Mouse (Mus musculus) intestine, embryonic 15.5 days (tissue): ENCODE results near the gene Crybb3. TPM values are rescaled to one million over a fixed set of nuclear protein-coding genes. Genes with fewer than 3 reads are reported as not detected.

Experiments
- ATAC-seq: fragments of 200-750 bp; cut with Nextera tagmentation; 2 replicates; pipeline ENCODE4 v1.8.0; 2017; ENCODE audit warnings: moderate TSS enrichment, moderate library complexity
- H3K27ac ChIP-seq: fragments of 300-500 bp; sonication (generic); 2 replicates; pipeline ENCODE4 v1.5.1; 2015; ENCODE audit warnings: mild to moderate bottlenecking, inconsistent platforms
- H3K27me3 ChIP-seq: fragments of 300-500 bp; sonication (generic); replicated peaks from 2 replicates; pipeline ENCODE4 v1.6.1; 2015; ENCODE audit warnings: inconsistent platforms
- H3K36me3 ChIP-seq: fragments of 300-500 bp; sonication (generic); 2 replicates; pipeline ENCODE4 v1.6.1; 2015; ENCODE audit warnings: inconsistent platforms
- H3K4me1 ChIP-seq: fragments of 300-500 bp; sonication (generic); replicated peaks from 2 replicates; pipeline ENCODE4 v1.6.1; 2015; ENCODE audit warnings: inconsistent platforms
- H3K4me2 ChIP-seq: fragments of 300-500 bp; sonication (generic); replicated peaks from 2 replicates; pipeline ENCODE4 v1.6.1; 2015; ENCODE audit warnings: mild to moderate bottlenecking, inconsistent platforms
- H3K4me3 ChIP-seq: fragments of 300-500 bp; sonication (generic); replicated peaks from 2 replicates; pipeline ENCODE4 v1.5.1; 2015; ENCODE audit warnings: inconsistent platforms
- H3K9ac ChIP-seq: fragments of 300-500 bp; sonication (generic); 2 replicates; pipeline ENCODE4 v1.6.1; 2015; ENCODE audit warnings: inconsistent platforms
- H3K9me3 ChIP-seq: fragments of 300-500 bp; sonication (generic); 2 replicates; pipeline ENCODE4 v1.6.1; 2016; ENCODE audit warnings: inconsistent platforms
- WGBS: fragments of 180-500 bp; shearing (Covaris S2); methylation state at CpG from one replicate; pipeline ENCODE4 v1.1.7; 2015; 5-methylcytosine and 5-hydroxymethylcytosine counted together
- polyA plus RNA-seq: library from polyadenylated mRNA; unstranded; fragments of >200 nt; fragmentation: Nextera tagmentation; extraction: Ambion mirVana; gene quantifications from 2 replicates; pipeline ENCODE4 v1.2.1, GENCODE M21; 2015

Gene Crybb3
- polyA plus RNA-seq, 1 experiment from 2014 or later, result 0.36 TPM

GRCm38 (mm10) chr5:113038601-113039000 is 42.8 kb downstream of the Crybb3 start:
- ATAC-seq, result no peak
- H3K4me1 ChIP-seq, result peaks cover 17% of the 10 kb centered on the region
- H3K4me2 ChIP-seq, result no peak overlapping the region
- no peak overlapping the region for H3K27ac ChIP-seq
- no peaks in the 10 kb centered on the region for H3K9me3 ChIP-seq
- H3K27me3 ChIP-seq, result no peaks in the 10 kb centered on the region
- H3K4me3 ChIP-seq, result no peak overlapping the region
- WGBS, result 92% methylated on average over 6 of the region's 6 CpGs
- H3K36me3 ChIP-seq, result no peaks in the 10 kb centered on the region
- H3K9ac ChIP-seq, result no peak overlapping the region

- H3K27me3 ChIP-seq, result no peaks in the 10 kb centered on the region
- no peak overlapping the region for H3K4me3 ChIP-seq
- WGBS, result 55% methylated on average over 10 of the region's 10 CpGs
- peaks cover 11% of the 10 kb centered on the region for H3K4me1 ChIP-seq
- no peak overlapping the region for H3K9ac ChIP-seq
- ATAC-seq, result peak; percentile 70
- H3K4me2 ChIP-seq, result no peak overlapping the region
- H3K27ac ChIP-seq, result no peak overlapping the region
- H3K36me3 ChIP-seq, result no peaks in the 10 kb centered on the region
- no peaks in the 10 kb centered on the region for H3K9me3 ChIP-seq
These were observed 46.0 kb downstream of the Crybb3 start for GRCm38 (mm10) chr5:113035094-113036047.

- no peaks in the 10 kb centered on the region for H3K9me3 ChIP-seq
- H3K27me3 ChIP-seq, result no peaks in the 10 kb centered on the region
- no peak overlapping the region for H3K27ac ChIP-seq
- peaks cover 11% of the 10 kb centered on the region for H3K4me1 ChIP-seq
- H3K4me3 ChIP-seq, result no peak overlapping the region
- ATAC-seq, result no peak
- H3K4me2 ChIP-seq, result no peak overlapping the region
- 73% methylated on average over 15 of the region's 15 CpGs for WGBS
- H3K36me3 ChIP-seq, result no peaks in the 10 kb centered on the region
- H3K9ac ChIP-seq, result no peak overlapping the region
These were observed 50.1 kb downstream of the Crybb3 start for GRCm38 (mm10) chr5:113031201-113031754.

- Histone ChIP-seq H3K36me3 (no peaks in the 10 kb centered on the region), H3K27ac (no peak overlapping the region), H3K4me2 (no peak overlapping the region), H3K4me3 (no peak overlapping the region), H3K4me1 (0 out of 2 replicates have a peak, but pooled peaks cover under 1% of the 10 kb centered on the region), H3K27me3 (no peaks in the 10 kb centered on the region), H3K9ac (no peak overlapping the region), H3K9me3 (no peaks in the 10 kb centered on the region)
- WGBS, result 58% methylated on average over 3 of the region's 3 CpGs
- ATAC-seq, result no peak
These were observed 51.3 kb downstream of the Crybb3 start for GRCm38 (mm10) chr5:113030082-113030481.

- Histone ChIP-seq H3K9me3 (no peaks in the 10 kb centered on the region), H3K4me2 (no peak overlapping the region), H3K36me3 (no peaks in the 10 kb centered on the region), H3K4me1 (peaks cover 14% of the 10 kb centered on the region), H3K27me3 (no peaks in the 10 kb centered on the region), H3K4me3 (no peak overlapping the region), H3K27ac (no peak overlapping the region), H3K9ac (no peak overlapping the region)
- ATAC-seq, result no peak
- WGBS, result 68% methylated on average over 5 of the region's 5 CpGs
These were observed 54.7 kb downstream of the Crybb3 start for GRCm38 (mm10) chr5:113026706-113027105.

Other genes starting within 250 kb of the Crybb3 start
- 0.39 and 0.40 TPM in 2 replicates for gene Myo18b, start 185.2 kb downstream of the Crybb3 start, polyA plus RNA-seq
- 13.0 and 13.4 TPM in 2 replicates for gene Grk3, start 65.8 kb downstream of the Crybb3 start, polyA plus RNA-seq
- gene Crybb2, start 11.5 kb downstream of the Crybb3 start, polyA plus RNA-seq, result not detected in 2 replicates
- gene 2900026A02Rik, start 139.7 kb upstream of the Crybb3 start, polyA plus RNA-seq, result 10.0 and 10.7 TPM in 2 replicates
- gene Tmem211, start 145.3 kb upstream of the Crybb3 start, polyA plus RNA-seq, result not detected in 2 replicates
- 9.6 and 11.3 TPM in 2 replicates for gene Sgsm1, start 229.2 kb upstream of the Crybb3 start, polyA plus RNA-seq